Mouse (Mus musculus) lung, postnatal 0 days (tissue): ENCODE measurements around the gene Spata21.

Experiments
- CTCF ChIP-seq: IDR thresholded peaks from 2 replicates; pipeline ENCODE4 v1.5.1; 2016; ENCODE audit warnings: antibody characterized with exemption, mild to moderate bottlenecking
- EP300 ChIP-seq: IDR thresholded peaks from 2 replicates; pipeline ENCODE4 v1.6.1; 2016; ENCODE audit warnings: antibody characterized with exemption, mild to moderate bottlenecking, control low read depth

- no peak for TF ChIP-seq CTCF
- no peak for TF ChIP-seq EP300
These were observed 20.1 kb downstream of the Spata21 start for GRCm38 (mm10) chr4:141108196-141108732.
